Mouse (Mus musculus): ENCODE measurements around the gene Olfr465-ps1.

The Olfr465-ps1 gene

GRCm38 (mm10) chr13:65137789-65138188, at the start of gene Olfr465-ps1:
TSS of gene Olfr465-ps1 (plus strand) at chr13:65138089.
- no peak for TF ChIP-seq GATA4 (IDR thresholded peaks at IDR 0.05; ENCODE audit: insufficient replicate concordance, low read length)

DNA sequence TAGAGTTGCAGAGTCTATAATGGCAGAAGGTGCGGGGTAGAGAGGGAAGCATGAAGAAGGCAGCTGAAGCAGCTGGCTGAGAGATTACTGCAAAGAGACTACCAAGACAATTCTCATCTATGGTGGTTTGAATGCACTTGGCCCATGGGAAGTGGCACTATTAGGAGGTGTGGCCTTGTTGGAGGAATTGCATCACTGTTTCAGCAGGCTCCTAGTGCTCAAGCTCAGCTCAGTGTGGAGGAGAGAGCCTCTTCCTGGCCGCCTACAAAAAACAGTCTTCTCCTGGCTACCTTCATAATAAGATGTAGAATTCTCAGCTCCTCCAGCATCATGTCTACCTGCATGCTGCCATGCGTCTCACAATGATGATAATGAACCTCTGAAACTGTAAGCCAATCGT, 42.0 kb upstream of the Olfr465-ps1 start:
- no peak for TF ChIP-seq GATA4 (IDR thresholded peaks at IDR 0.05; ENCODE audit: insufficient replicate concordance, low read length)

DNA sequence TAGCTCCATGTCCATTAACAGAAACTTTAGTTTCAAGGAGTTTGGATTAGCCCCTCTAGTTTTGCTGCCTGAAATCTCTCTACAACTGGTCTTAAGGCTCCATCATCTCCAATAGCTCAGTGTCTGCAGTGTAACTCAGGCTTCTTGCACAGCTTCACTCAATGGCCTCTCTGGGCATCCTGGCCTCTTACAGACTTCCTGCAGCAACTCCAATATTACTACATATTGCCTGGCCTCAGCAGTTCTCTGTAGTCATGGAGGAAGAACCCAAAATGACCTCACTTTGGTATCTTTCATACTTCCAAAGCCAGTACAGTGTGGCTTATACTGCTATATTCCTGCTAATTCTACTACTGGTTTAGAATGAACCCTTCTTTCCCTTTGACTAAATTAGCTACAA, 40.9 kb upstream of the Olfr465-ps1 start:
- TF ChIP-seq GATA4 (IDR thresholded peaks at IDR 0.05; ENCODE audit: insufficient replicate concordance, low read length), result no peak

DNA sequence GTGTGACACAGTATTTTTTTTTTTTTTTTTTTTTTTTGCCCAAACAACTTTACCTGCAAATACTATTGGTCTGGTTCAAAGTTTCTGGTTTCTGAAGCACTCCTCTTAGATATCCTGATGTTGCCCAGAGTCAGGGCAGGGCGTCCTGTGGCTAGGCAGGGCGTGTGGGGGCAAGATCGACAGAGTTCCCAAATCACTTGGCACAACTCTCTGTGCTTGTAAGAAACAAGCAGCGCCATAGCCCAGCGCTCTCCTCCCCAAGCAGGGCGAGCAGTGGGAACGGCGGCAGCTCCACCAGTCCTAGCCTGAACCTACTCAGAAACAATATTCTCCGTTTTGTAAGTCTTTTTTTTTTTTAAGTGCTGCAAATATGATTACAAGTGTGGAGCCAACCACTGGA, 37.2 kb upstream of the Olfr465-ps1 start:
- TF ChIP-seq GATA4 (IDR thresholded peaks at IDR 0.05; ENCODE audit: insufficient replicate concordance, low read length), result no peak

- no peak for TF ChIP-seq GATA4 (IDR thresholded peaks at IDR 0.05; ENCODE audit: insufficient replicate concordance, low read length)
These were observed 36.7 kb upstream of the Olfr465-ps1 start for GRCm38 (mm10) chr13:65101232-65101631.

DNA sequence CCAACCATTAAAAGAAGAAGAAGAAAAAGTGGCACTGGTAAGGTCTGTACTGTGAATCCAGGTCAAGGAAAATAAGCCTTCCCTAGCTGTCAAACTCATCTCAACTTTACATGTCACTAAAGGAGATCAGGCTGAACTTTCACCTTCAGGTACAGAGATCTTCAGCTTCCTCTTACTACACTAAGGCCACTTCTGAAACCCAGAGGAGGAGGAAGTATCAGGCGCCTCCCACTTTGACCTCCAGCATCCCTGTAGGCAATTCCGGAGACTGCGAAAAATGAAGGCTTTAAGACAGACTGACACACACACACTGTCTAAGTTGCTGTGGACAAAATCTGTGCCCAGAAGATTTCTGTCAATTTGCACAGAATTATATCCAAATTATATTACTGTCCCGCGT, 25.9 kb upstream of the Olfr465-ps1 start:
- no peak for TF ChIP-seq GATA4 (IDR thresholded peaks at IDR 0.05; ENCODE audit: insufficient replicate concordance, low read length)

- no peak for TF ChIP-seq GATA4 (IDR thresholded peaks at IDR 0.05; ENCODE audit: insufficient replicate concordance, low read length)
These were observed 25.3 kb upstream of the Olfr465-ps1 start, which contains the start of gene Mfsd14b for GRCm38 (mm10) chr13:65112459-65113110. TSS of gene Mfsd14b (minus strand) at chr13:65112975.

DNA sequence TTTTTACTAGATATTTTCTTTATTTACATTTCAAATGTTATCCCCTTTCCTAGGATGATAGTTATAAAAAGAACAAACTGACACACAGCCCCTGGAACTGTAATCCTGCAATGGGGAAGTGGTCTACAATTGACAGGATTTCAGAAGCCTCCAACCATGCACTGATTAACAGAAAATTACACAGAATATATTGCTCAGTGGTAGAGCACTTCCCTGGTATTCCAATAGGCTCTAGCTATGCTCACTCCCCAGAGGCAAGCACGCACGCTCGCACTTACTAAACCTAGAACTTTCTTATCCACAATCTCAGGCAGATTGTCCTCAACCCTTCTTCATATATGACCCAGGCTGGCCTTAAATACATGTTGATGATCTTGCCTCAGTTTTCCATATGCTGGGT, 24.6 kb upstream of the Olfr465-ps1 start:
- TF ChIP-seq GATA4 (IDR thresholded peaks at IDR 0.05; ENCODE audit: insufficient replicate concordance, low read length), result no peak

GRCm38 (mm10) chr13:65120984-65121383, 16.9 kb upstream of the Olfr465-ps1 start:
- TF ChIP-seq GATA4 (IDR thresholded peaks at IDR 0.05; ENCODE audit: insufficient replicate concordance, low read length), result no peak

DNA sequence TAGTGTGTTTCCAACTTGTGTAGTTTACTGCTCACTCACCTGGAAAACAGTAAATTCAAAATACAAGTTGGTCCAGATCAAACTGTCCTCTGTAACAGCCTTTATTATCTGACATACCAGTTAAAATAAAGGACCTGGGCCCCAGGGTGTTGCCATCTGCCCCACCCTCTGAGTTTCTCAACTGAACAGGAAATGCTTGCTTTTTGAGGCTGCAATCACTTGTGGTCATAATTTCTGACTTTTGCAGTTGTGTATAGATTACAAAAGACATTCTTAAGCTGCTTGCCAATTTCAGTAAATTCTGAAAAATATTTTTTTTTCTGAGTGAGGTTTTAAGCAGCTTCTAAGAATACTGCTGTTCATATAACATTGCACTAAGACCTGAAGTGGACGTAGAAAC, 15.8 kb upstream of the Olfr465-ps1 start:
- TF ChIP-seq GATA4 (IDR thresholded peaks at IDR 0.05; ENCODE audit: insufficient replicate concordance, low read length), result no peak

GRCm38 (mm10) chr13:65127063-65127847, 10.6 kb upstream of the Olfr465-ps1 start:
- no peak for TF ChIP-seq GATA4 (IDR thresholded peaks at IDR 0.05; ENCODE audit: insufficient replicate concordance, low read length)

DNA sequence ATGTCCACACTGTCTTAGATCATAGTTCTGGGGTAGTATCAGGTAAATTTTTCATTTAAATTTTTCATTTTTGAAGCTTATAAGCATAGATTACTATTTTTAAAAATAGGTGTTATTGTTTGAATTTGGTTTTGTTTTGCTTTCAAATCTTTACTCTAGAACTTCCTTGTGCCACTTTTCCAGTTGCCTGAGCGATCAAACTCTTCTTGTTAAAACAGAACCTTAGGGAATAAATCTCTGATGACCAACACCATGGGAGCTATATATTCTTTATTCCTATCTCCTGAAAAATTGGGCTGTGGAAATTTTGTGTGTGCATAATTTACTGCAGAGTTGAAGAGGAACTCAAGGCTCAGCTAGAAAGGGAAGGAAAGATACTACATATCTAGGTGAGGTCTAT, 12.1 kb downstream of the Olfr465-ps1 start, which contains the start of gene Olfr466:
Gene Olfr466 (plus strand): TSS at position 301 of the 400 bp plus-strand sequence.
- TF ChIP-seq GATA4 (IDR thresholded peaks at IDR 0.05; ENCODE audit: insufficient replicate concordance, low read length), result no peak

DNA sequence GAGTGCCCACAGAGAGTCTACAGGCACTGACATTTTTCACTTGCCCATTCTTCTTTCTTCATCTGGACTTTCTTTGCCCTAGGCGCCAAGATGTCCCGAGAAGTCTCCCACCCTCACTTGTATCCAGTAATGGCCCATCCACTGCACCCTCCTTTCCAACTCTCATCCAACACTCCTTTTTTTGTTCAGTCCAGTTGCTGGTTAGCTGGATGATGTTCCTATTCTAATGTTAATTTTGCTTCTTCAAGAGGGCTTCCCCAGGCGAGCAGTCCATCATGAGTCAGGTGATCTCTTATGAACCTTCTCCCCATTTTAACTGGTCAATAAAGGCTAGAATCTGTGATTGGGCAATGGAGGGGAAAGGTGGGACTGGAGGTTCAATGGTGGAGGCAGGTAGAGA, 36.2 kb downstream of the Olfr465-ps1 start:
- TF ChIP-seq GATA4 (IDR thresholded peaks at IDR 0.05; ENCODE audit: insufficient replicate concordance, low read length), result no peak

GRCm38 (mm10) chr13:65175734-65176471, 38.0 kb downstream of the Olfr465-ps1 start:
- TF ChIP-seq GATA4 (IDR thresholded peaks at IDR 0.05; ENCODE audit: insufficient replicate concordance, low read length), result no peak

- no peak for TF ChIP-seq GATA4 (IDR thresholded peaks at IDR 0.05; ENCODE audit: insufficient replicate concordance, low read length)
These were observed 38.7 kb downstream of the Olfr465-ps1 start for GRCm38 (mm10) chr13:65176472-65177091.

All from liver, adult (tissue).